Mouse (Mus musculus) lung, postnatal 0 days (tissue): ENCODE measurements around the gene Ubl7.

ENCODE experiments used
- CTCF ChIP-seq: IDR thresholded peaks from 2 replicates; pipeline ENCODE4 v1.5.1; 2016; ENCODE audit warnings: antibody characterized with exemption, mild to moderate bottlenecking
- EP300 ChIP-seq: IDR thresholded peaks from 2 replicates; pipeline ENCODE4 v1.6.1; 2016; ENCODE audit warnings: antibody characterized with exemption, mild to moderate bottlenecking, control low read depth

DNA sequence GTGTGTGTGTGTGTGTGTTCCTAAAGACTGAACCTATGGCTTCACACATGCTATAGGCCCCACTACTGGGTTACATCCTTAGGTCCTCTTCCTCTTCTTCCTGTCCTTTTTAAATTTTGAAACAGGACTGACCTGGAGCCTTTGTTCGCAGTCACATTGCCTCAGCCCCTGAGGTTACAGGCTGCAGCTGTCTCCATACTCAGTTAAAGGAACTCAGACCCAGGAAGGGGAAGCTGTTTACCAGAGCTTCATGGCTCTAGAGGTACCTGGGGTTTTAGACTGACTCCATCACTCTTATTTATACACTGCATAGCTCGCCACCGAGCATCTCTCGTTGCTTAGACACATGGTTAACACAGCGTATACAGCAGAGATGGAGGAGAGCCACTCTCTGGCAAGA lies 60.6 kb downstream of the Ubl7 start:
- no peak for TF ChIP-seq CTCF
- no peak for TF ChIP-seq EP300
